Mouse (Mus musculus): ENCODE results near the gene Etv6.

Etv6 gene

DNA sequence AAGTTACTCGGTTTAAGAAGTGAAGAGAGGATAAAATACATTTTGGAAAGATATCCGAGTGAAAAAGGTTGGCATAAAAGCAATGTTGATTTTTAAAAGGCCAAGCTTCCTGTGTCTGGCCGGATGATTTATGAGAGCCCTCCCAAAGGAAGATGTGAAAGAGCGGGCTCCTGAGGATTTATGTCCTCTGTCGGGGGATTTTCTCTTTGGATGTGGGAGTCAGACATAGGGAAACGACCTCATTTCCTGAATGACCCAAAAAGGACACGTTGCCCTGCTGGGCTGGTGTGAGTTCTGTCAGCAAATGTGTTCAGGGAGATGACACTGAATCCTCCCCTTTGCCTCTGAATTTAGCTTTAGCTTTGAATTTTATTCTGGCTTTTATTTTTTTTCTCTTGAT is 8.0 kb downstream of the Etv6 start:
- no peak for DNase-seq (ENCODE audit: low read depth, low spot score)

DNA sequence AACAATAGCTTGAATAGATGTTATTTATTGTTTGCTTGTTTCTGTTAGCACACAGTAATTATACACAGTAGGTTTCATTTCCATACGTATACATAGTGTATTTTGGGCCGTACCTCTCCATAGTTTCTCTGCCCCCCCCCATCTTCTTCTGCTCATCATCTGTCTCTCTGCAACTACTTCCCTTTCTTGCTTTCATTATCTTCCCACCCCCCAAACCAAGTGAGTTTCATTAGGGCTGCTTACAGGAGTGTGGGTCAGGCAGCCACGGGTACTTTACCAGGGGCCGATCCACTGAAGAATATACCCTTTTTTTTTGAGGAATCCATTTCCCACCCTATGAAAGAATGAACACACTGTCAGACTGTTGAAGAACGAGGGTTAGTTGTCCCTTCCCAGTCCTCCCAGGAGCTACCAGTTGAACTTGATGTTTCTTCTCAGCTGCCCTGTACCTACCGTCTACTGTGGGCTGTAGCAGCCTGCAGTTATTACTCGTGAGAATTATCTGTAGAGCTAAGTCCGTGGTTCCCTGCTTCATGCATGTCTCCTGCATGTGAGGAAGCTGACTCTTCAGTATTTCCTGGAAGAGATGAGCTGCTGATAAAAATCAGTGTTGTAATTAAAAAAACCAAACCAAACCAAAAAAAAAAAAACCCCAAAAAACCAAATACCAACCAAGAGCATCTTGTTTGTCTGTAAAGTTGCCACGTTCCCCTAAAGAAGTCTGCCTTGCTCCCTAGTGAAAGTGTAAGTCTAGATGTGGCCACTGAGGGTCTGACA is 9.8 kb downstream of the Etv6 start:
- DNase-seq (ENCODE audit: low read depth, low spot score), result peak; percentile 64

DNA sequence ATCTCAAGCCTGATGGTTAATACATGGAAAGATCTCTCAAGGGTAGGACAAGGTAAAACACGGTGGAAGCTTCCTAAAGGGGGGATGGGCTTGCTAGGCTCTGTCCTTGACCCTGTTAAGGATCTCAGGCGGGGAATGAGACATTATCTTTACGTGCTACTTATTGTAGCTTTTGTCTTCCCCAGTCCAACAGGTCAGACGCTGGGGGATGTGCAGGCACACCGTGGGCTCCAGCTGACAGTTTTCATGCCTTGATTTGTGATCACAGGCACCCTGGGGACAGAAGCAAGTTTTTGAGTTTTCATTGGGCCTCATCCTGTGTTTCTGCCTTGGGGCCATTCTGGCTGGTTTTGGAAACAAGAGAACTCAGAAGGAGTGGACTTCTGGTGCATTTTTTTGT is 10.6 kb downstream of the Etv6 start:
- no peak for DNase-seq (ENCODE audit: low read depth, low spot score)

GRCm38 (mm10) chr6:134047249-134047648 is 11.7 kb downstream of the Etv6 start:
- no peak for DNase-seq (ENCODE audit: low read depth, low spot score)

DNA sequence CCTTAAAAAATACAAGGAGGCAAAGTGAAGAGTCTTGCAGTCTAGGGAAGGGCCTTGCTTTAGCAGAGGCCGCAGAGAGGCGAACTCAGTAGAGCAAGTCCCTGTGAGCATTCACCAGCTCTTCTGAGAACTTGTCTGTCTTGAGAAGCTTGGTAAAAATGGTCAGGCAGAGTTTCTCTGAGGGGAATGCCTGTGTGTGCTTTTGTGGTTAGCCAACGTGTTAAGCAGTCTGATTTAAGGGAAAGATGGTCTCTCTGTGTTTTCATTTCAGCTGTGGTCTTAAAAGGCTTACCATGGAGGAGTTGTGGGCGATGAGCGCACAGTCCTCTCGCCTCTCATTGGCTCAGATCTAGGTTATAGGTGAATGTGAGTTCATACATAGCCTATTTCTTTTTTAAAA is 12.5 kb downstream of the Etv6 start:
- peak; percentile 73 for DNase-seq (ENCODE audit: low read depth, low spot score)

DNA sequence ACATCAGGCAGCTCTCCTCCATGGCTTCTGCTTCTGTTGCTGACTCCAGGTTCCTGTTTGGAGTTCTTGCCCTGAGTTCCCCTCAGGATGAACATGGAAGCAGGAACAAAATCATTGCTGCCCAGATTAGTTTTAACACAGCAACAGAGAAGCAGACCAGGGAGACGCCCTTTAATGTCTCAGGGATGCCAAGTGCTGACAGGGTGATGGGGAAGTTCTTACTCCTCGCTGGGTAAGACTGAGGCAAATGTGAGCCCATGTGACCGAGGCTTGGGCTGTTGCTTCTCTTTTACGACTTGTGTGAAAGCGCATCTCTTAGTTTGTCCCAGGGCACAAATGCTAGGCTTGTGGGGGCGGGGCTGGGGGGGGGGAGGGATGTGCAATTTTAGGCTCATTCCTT is 13.5 kb downstream of the Etv6 start:
- DNase-seq (ENCODE audit: low read depth, low spot score), result no peak

DNA sequence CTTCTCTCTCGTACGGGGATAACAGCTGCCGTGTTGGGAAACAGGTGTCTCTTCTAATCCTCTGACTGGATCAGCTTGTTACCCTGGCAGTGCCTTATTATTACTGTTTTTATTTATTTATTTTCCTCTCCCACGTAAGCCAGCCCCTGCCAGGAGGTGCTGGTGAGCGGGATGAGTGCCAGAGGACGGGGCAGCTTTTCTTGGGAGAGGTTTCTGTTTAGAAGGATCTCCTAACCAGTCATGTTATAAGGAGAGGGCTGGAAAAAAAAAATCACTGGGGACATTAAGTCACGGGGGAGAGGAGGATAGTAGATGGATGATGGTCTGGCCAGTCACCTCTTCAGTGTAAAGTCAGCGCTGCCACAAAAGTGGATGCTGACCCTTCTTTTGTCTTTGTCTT is 15.0 kb downstream of the Etv6 start:
- DNase-seq (ENCODE audit: low read depth, low spot score), result no peak

DNA sequence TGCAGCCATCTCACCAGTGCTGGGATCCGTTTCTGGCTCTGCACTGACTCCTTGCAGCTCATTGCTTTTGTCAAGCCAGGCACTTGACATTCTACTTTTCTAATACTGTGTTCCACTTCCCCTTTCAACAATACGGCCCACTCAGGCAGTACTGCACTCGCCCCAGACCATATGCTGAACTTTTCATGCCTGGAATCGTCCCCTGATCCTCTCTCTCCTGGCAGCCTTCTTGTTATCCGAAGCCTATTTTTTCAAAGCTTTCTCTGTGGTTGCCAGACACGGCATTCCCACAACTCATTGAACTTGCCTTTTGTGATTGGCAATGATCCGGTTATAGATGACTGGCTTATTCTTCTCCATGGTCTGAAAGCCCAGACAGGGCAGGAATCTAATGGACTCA is 16.4 kb downstream of the Etv6 start:
- DNase-seq (ENCODE audit: low read depth, low spot score), result no peak

DNA sequence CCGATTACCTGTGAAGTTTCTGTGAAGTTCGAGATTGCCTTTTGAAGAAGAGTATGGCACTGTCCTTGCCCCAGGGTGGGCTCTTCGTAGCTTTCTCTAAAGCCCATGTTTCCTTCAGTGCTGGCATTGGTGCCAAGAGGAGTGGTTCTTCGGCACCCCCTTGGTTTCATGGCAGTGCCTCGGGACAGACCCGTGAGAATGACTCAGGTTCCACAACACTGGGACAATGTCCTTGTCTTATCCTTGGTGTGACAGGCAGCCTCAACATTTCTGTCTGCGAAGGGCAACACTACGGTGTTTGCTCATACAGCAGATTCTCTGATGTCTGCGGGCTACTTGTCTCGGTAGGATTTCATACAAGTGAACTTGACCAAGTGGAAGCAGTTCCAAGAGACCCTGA is 17.6 kb downstream of the Etv6 start:
- DNase-seq (ENCODE audit: low read depth, low spot score), result no peak

DNA sequence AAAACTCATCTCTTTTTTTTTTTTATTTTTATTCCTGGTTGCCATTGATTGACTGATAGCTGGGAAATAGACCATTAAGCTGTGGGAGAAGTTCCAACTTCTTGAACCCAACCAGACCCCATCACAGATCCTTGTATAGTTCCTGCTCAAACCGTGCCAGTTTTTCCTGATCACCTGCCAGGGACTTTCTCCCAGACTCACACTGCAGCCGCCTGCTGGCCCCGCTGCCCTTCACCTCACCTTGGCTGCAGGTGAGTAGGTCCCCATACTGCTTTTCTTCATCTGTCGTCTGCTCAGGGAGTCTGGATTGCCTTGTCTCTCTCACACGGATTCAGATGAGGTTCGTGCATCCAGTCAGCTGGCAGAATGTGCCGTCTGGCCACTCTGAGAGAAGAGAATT is 18.1 kb downstream of the Etv6 start:
- no peak for DNase-seq (ENCODE audit: low read depth, low spot score)

DNA sequence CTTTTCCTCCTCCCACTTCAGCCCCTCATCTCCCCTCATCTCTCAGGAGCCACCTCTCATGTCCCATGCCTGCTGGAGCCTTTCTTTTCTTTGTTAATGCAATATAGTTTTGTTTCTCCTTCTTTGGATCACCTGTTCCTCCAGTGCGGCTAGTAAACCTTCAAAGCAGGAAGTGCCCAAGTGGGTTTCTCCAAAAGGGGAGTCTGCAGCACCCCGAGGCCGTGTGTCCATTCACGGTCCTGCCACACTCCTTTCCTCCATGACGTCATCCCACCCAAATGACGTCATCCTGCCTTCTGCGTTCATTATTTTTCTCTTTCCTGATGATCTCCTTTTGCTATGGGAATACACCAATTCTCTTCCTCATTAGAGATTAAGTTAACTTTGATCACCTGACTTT is 20.1 kb downstream of the Etv6 start:
- no peak for DNase-seq (ENCODE audit: low read depth, low spot score)

DNA sequence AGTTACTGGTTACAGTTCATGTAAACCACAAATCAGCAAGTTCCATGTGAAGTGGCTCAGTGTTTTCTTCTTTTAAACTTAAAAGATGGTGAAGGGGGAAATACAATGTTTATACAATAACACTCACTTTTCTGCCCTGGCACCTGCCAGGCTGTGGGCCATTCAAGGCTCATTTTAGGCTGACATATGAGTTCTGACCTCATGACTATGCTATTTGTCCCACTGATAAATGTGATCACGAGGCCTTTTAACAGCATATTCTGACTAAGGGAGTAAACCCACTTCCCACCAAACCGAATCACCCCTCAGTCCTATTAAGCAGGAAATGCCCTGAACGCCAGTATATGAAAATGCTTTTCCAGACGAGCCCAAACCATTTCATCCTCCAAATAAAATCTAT is 23.0 kb downstream of the Etv6 start:
- no peak for DNase-seq (ENCODE audit: low read depth, low spot score)

DNA sequence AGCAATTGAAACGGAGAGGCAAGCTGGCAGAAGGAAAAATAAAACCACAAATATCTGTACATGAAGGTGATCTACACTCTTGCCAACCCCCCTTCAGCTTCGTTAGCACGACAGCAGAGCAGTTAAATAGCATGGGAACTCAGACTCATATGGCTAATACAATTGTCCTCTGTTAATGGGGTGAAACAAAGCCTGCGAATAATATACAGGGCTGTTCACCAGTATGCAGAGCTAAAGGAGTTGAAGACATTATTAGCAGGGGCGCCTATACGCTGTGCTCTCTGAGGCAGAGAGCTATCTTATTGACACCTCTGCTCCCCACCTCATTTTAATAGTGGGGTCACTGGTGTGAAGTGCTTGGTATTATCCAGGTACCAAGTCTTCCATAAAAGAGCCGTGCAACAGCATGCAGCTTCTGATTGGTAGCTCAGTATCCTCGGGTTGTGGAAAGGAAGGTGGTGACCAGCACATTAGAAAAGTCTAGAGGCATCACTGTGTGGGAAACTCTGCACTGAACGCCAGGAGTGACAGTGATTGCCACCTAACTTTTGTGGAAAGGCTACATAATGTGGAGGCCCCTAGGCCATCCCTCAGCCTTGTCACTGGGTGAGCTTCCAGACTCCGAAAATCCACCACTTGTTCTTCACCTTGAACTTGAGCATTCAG is 23.5 kb downstream of the Etv6 start:
- no peak for DNase-seq (ENCODE audit: low read depth, low spot score)

DNA sequence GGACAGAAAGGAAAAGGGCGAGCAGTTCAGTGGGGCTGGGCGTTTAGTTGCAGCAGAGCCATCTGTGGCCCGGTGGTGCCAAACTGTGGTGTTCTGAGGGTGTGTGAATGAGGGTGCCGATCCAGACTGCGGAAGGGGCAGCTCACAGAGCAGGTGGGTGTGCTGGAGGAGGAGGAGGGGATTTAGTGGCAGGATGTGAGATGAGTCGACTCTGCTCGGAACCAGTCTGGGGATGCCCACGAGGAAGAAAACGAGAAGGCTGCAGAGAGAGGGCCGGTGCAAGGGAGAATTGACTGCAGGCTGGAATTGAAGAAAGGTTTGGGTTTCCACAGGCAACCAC is 24.0 kb downstream of the Etv6 start:
- DNase-seq (ENCODE audit: low read depth, low spot score), result no peak

- DNase-seq (ENCODE audit: low read depth, low spot score), result no peak
Measured at GRCm38 (mm10) chr6:134060036-134060435, 24.5 kb downstream of the Etv6 start.

- DNase-seq (ENCODE audit: low read depth, low spot score), result no peak
Measured at GRCm38 (mm10) chr6:134060811-134061210, 25.3 kb downstream of the Etv6 start.

- peak; percentile 35 for DNase-seq (ENCODE audit: low read depth, low spot score)
Measured at GRCm38 (mm10) chr6:134065018-134065725, 29.7 kb downstream of the Etv6 start.

GRCm38 (mm10) chr6:134066112-134066511 is 30.6 kb downstream of the Etv6 start:
- no peak for DNase-seq (ENCODE audit: low read depth, low spot score)

DNA sequence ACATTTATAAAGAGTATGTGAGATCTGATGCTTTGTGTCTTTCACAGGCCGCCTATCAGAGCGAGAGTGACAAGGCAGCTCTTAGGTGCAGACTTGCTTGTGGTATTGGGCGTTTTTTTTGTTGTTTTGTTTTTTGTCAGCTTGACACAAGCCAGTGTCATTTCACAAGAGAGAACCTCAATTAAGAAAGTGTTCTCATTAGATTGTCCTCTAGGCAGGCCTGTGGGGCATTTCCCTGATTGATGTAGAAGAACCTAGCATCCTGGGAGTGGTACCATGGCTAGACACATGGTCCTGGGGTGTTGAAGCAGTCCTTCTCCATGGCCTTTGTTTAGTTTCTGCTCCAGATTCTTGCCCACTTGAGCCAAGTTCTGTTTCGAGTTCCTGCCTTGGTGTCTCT is 31.5 kb downstream of the Etv6 start:
- DNase-seq (ENCODE audit: low read depth, low spot score), result peak; percentile 56

DNA sequence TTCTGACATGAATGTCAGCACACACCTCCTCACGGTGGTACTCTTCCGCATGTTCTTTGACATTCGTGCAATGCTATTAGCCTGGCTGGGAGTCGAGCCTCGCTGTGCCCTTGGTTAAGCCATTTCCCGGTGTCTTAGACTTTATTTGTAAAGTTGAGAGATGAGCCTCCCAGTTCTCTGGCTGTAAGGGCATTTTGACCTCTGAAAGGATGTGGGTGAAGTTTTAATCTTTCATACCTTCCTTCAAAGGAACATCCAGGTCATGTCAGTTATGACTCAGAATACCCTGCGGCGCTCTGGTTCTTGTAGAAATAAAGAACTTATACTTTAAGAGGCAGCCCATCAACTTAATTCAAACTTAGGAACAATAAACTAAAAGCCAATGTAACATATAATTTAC is 32.0 kb downstream of the Etv6 start:
- DNase-seq (ENCODE audit: low read depth, low spot score), result peak; percentile 67

- no peak for DNase-seq (ENCODE audit: low read depth, low spot score)
Measured at GRCm38 (mm10) chr6:134072439-134072838, 36.9 kb downstream of the Etv6 start.

- DNase-seq (ENCODE audit: low read depth, low spot score), result no peak
Measured at GRCm38 (mm10) chr6:134072906-134073305, 37.4 kb downstream of the Etv6 start.

GRCm38 (mm10) chr6:134074353-134074752 is 38.9 kb downstream of the Etv6 start:
- no peak for DNase-seq (ENCODE audit: low read depth, low spot score)
